Mouse (Mus musculus) lung, adult 2 months (tissue): Measurements from ENCODE around the gene Pik3r6. TPM values are rescaled to one million over a fixed set of nuclear protein-coding genes. Genes with fewer than 3 reads are reported as not detected.

Experiments used
- DNase-seq: peaks from one replicate; pipeline ENCODE4 v3.0.0; 2022
- H3K4me1 ChIP-seq: fragments of 200-500 bp; 2 replicates; pipeline ENCODE4 v1.6.1; 2011; ENCODE audit warnings: low read length; ENCODE audit not compliant: control insufficient read depth, insufficient read depth
- H3K4me3 ChIP-seq: fragments of 200-500 bp; replicated peaks from 2 replicates; pipeline ENCODE3; 2011; ENCODE audit warnings: low read depth, mild to moderate bottlenecking, control low read depth, low read length; ENCODE audit errors: extremely low read depth
- CTCF ChIP-seq: fragments of 200-500 bp; IDR thresholded peaks from 2 replicates; pipeline ENCODE4 v1.5.1; 2011; ENCODE audit warnings: mild to moderate bottlenecking, low read length, control low read depth; ENCODE audit not compliant: insufficient read depth
- POLR2A ChIP-seq: fragments of 200-500 bp; IDR thresholded peaks from 2 replicates; pipeline ENCODE4 v1.6.1; 2011; ENCODE audit warnings: low read depth, mild to moderate bottlenecking, control low read depth, low read length, borderline replicate concordance; ENCODE audit errors: extremely low read depth
- WGBS: fragments of 180-500 bp; shearing (Covaris S2); methylation state at CpG from one replicate; pipeline ENCODE4 v1.1.7; 2018; 5-methylcytosine and 5-hydroxymethylcytosine counted together
- polyA plus RNA-seq: library from polyadenylated mRNA; depleted of rRNA; stranded (reverse); fragments of >200 nt; gene quantifications from 2 replicates; pipeline ENCODE4 v1.2.3, GENCODE M21; 2012

Pik3r6 gene
- polyA plus RNA-seq, 1 experiment: 13.3 TPM

- WGBS: 45% methylated on average over 7 of the region's 7 CpGs
- no peak for DNase-seq
- TF ChIP-seq POLR2A (no peak), CTCF (no peak)
- H3K4me3 ChIP-seq: no peak overlapping the region
- no peaks in the 10 kb centered on the region for H3K4me1 ChIP-seq
Measured at GRCm38 (mm10) chr11:68545172-68545571, 42.4 kb downstream of the Pik3r6 start.

DNA sequence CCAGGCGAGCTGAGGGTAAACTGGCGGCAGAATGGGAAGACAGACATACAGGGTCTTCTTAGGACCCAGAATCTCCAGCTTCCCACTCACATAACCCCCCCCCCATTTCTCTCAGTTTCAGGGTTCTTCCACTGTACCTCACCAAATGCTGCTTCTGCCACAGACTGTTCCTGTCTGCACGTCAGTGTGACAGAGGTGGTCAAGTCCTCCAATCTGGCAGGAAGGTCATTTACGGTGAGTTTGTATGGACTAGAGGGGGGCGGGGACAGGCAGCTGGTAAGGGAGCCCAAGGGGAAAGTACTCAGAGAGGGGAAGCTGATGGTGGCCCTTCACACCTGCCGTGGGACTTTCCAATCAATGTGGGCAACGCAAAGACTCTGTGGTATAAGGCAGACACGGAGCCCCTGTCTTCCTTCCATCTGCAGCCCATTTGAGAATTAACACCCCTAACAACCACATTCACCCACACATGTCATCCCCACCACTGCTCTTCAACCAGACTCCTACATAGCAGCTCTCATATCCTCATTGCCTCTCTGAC lies 42.9 kb downstream of the Pik3r6 start:
- WGBS: 84% methylated on average over 8 of the region's 8 CpGs
- no peak overlapping the region for H3K4me3 ChIP-seq
- no peak for TF ChIP-seq CTCF
- TF ChIP-seq POLR2A: no peak
- DNase-seq: no peak
- no peaks in the 10 kb centered on the region for H3K4me1 ChIP-seq

DNA sequence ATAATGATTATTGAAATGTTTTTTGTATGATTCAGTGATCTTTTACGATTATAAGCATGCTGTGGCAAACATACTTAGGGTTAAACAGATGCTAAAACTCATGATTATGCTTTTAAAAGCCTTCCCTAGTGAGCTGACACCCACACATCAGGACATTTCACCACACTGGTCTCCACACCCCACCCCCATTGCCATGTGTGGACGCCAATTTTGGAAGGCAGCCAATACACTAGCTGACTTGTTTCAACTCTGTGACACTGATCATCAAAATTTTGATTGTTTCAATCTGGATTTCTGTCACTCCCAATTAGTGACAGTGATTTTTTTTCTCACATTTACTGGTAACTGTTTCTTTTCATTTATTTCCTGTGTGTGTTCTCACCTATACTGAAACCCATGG lies 44.7 kb downstream of the Pik3r6 start:
- H3K4me1 ChIP-seq: no peaks in the 10 kb centered on the region
- no peak overlapping the region for H3K4me3 ChIP-seq
- no peak for TF ChIP-seq POLR2A
- no peak for TF ChIP-seq CTCF
- WGBS: 47% methylated on average over 2 of the region's 2 CpGs
- no peak for DNase-seq

DNA sequence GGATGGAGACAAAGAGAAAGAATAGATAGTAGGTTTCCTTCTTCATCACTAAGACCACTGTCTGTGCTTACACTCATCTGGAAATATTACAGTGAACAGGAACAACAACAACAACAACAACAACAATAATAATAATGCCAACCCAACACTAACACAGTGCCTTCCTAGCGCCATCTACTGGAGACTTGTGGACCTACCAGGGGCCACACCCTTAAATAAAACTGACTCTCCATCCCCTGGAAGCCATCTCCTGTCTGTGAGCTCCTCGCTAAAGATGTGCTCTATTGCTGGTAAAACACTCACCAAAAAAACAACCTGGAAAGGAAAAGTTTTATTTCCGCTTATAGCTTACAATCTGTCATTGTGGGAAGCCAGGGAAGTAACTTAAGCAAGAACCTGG lies 46.8 kb downstream of the Pik3r6 start:
- WGBS: 61% methylated on average over 3 of the region's 3 CpGs
- H3K4me3 ChIP-seq: no peak overlapping the region
- DNase-seq: no peak
- TF ChIP-seq CTCF: peak; percentile 59
- no peak for TF ChIP-seq POLR2A
- H3K4me1 ChIP-seq: 0 out of 2 replicates have a peak, but pooled peaks cover 3% of the 10 kb centered on the region

- TF ChIP-seq CTCF (no peak), POLR2A (no peak)
- WGBS: 60% methylated on average over 4 of the region's 4 CpGs
- Histone ChIP-seq H3K4me3 (no peak overlapping the region), H3K4me1 (0 out of 2 replicates have a peak, but pooled peaks cover 3% of the 10 kb centered on the region)
- no peak for DNase-seq
Measured at GRCm38 (mm10) chr11:68550358-68550757, 47.5 kb downstream of the Pik3r6 start.

GRCm38 (mm10) chr11:68553981-68554471 lies 51.2 kb downstream of the Pik3r6 start:
- 13% methylated on average over 8 of the region's 8 CpGs for WGBS
- TF ChIP-seq CTCF: peak; percentile 48
- no peak for TF ChIP-seq POLR2A
- DNase-seq: peak; percentile 47
- Histone ChIP-seq H3K4me1 (0 out of 2 replicates have a peak, but pooled peaks cover 3% of the 10 kb centered on the region), H3K4me3 (no peak overlapping the region)

GRCm38 (mm10) chr11:68555918-68556584 lies 53.2 kb downstream of the Pik3r6 start, which contains the start of gene Mfsd6l:
Mfsd6l (plus strand) TSS chr11:68556186.
- 29% methylated on average over 37 of the region's 37 CpGs for WGBS
- DNase-seq: peak; percentile 81
- TF ChIP-seq POLR2A (no peak; the same call in 1 of the 2 replicates), CTCF (peak; percentile 38; the same call in 1 of the 2 replicates)
- Histone ChIP-seq H3K4me1 (0 out of 2 replicates have a peak, but pooled peaks cover 3% of the 10 kb centered on the region), H3K4me3 (peak within 1 kb of the TSS; percentile 66)

DNA sequence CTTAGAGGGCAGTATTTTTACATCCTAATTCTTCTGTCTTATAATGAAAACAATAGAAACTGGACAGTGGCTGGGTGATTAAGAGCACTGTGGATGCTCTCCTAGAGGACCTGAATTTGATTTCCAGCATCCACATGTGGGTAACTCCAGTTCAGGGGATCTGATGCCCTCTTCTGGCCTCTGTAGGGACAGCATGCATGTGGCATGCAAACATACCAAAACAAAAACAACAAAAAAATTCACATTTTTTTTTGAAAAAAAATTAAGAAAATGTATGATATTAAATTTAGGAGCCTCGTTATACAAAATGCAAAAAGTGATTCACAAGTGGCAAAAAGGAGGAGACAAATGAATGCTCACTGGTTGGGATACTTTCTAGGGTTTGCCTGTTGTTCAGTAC lies 56.7 kb downstream of the Pik3r6 start:
- H3K4me3 ChIP-seq: no peak overlapping the region
- no peak for DNase-seq
- TF ChIP-seq CTCF (peak; percentile 36; the same call in 1 of the 2 replicates), POLR2A (no peak)
- H3K4me1 ChIP-seq: no peaks in the 10 kb centered on the region
- WGBS: 52% methylated on average over 1 of the region's 1 CpGs

DNA sequence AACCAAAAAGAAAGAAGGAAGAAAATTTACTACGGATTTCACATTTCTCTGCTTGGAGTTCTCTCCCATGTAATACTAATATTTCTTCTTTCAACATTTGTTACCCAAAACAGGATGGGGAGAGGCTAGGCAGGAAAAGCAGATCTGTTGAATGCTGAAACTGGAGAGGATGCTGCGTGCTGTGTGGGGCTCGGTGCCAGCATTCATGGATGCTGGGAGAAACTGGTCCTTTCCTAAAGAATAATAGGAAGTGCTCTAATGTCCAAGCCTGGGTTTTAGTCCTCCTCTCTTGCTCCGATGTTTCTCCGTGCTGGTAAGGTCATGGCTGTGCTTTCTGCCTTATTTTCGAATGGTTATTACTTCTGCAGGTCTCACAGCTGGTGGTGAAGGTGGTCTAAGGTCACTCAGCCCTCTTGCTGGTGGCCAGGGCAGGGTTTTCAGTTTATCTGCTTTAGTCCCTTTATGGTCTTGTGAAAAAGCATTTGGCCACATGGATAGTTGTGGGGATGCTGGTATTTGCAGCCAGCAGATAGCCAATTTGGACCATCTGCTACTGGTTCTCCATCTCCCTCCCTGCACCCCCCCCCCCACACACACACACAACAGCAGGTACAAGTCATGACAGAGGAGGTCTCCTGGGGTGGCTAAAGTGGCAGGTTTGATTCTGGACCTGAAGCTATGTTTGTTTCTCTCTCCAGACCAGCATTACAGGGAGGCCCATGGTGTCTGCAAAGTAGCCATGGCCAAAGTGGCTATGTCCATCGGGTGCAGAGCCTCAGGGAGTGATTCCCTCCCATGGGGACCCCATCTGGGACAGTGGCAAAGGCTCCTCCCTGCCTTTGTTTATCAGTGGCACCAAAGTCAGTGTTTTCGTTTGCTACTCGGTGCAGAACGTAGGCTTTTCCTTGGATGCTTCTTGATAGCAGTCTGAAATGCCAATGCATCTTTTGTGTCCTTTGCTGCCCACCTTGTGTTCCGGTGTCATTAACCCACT lies 59.4 kb downstream of the Pik3r6 start:
- TF ChIP-seq POLR2A: no peak
- no peak for TF ChIP-seq CTCF
- no peak for DNase-seq
- Histone ChIP-seq H3K4me3 (no peak overlapping the region), H3K4me1 (no peaks in the 10 kb centered on the region)
- 61% methylated on average over 11 of the region's 11 CpGs for WGBS
